Mouse (Mus musculus): Measurements from ENCODE around the gene Cadm1. TPM values are rescaled to one million over a fixed set of nuclear protein-coding genes. Genes with fewer than 3 reads are reported as not detected.

The Cadm1 gene
- polyA plus RNA-seq, 1 experiment from 2014 or later, result 192 TPM

DNA sequence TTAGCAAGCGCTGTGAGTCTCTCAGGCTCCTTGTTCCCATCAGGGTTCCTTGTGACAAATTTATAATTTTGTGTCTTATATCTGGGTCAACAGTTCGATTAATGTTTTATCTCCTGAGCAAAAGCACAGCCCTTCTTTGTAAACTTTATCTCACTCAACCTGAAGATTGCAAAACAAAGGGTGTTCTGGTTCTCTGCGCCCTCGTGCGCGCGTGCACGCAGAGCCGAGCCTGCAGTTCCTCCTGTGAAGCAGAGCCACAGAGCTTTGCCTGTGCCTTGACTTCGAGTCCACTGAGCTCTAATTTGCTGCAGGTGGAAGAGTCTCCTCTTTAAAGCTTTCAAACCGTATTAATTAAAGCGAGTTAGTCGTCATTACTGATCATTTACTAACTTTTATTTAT is 162.9 kb downstream of the Cadm1 start:
- H3K27me3 ChIP-seq (ENCODE audit: control insufficient read depth, insufficient read depth, low read length), result no peaks in the 10 kb centered on the region
- no peaks in the 10 kb centered on the region for H3K4me1 ChIP-seq (ENCODE audit: control insufficient read depth, insufficient read depth, low read length)
- no peaks in the 10 kb centered on the region for H3K9me3 ChIP-seq (ENCODE audit: control insufficient read depth, low read length)
- no peak overlapping the region for H3K4me3 ChIP-seq (ENCODE audit: low read depth, low read length)
- 74% methylated on average over 13 of the region's 13 CpGs for WGBS
- ATAC-seq (ENCODE audit: low read depth), result no peak
- H3K27ac ChIP-seq (ENCODE audit: low read depth, low read length), result no peak overlapping the region
- H3K36me3 ChIP-seq (ENCODE audit: control insufficient read depth, insufficient read depth, low read length), result no peaks in the 10 kb centered on the region
- no peak overlapping the region for H3K9ac ChIP-seq (replicated peaks; ENCODE audit: low read depth, low read length)
- H3K4me2 ChIP-seq (ENCODE audit: low read depth, low read length), result no peak overlapping the region

DNA sequence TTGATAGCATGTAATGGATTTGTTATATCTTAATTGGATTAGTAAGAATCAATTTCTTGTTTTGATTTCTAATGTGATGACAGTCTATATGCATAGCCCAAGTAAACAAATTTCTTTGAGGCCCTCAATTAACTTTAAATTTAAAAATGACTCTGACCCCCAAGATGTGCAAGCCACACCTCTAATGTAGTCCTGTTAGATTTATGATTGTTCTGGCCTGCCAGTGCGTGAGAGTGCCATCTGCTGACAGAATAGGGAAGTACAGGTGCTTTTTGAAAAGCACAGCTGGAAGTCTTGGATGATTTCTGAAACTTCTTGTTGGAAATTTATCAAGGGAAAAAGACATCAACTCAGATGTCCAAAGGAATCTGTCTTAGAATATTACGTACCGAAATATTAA is 169.1 kb downstream of the Cadm1 start:
- Histone ChIP-seq H3K9me3 (ENCODE audit: control insufficient read depth, low read length) (no peaks in the 10 kb centered on the region), H3K4me1 (ENCODE audit: control insufficient read depth, insufficient read depth, low read length) (no peaks in the 10 kb centered on the region), H3K27ac (ENCODE audit: low read depth, low read length) (no peak overlapping the region), H3K9ac (replicated peaks; ENCODE audit: low read depth, low read length) (no peak overlapping the region), H3K36me3 (ENCODE audit: control insufficient read depth, insufficient read depth, low read length) (no peaks in the 10 kb centered on the region), H3K27me3 (ENCODE audit: control insufficient read depth, insufficient read depth, low read length) (no peaks in the 10 kb centered on the region), H3K4me3 (ENCODE audit: low read depth, low read length) (no peak overlapping the region), H3K4me2 (ENCODE audit: low read depth, low read length) (no peak overlapping the region)
- no peak for ATAC-seq (ENCODE audit: low read depth)
- 62% methylated on average over 3 of the region's 3 CpGs for WGBS

DNA sequence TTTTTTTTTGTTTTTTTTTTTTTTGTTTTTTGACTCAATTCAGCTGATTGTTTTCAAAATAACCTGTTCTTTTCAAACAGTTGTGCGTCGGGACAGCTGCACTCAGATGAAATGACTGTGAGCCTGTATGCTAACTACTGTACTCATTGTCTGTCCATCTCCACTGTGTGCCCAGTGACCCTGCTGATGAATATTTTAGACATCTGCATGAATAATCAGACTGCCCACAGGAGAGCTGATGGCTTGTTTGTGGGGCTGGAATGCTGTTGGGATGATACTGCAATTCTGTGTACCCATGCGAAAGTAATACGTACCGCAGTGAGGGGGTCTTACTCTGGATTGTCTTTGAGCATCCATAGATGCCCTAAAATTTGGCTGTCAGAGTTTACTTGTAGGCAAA is 170.0 kb downstream of the Cadm1 start:
- H3K4me1 ChIP-seq (ENCODE audit: control insufficient read depth, insufficient read depth, low read length), result no peaks in the 10 kb centered on the region
- WGBS, result 79% methylated on average over 5 of the region's 5 CpGs
- no peaks in the 10 kb centered on the region for H3K9me3 ChIP-seq (ENCODE audit: control insufficient read depth, low read length)
- no peak overlapping the region for H3K27ac ChIP-seq (ENCODE audit: low read depth, low read length)
- H3K36me3 ChIP-seq (ENCODE audit: control insufficient read depth, insufficient read depth, low read length), result no peaks in the 10 kb centered on the region
- no peak for ATAC-seq (ENCODE audit: low read depth)
- no peaks in the 10 kb centered on the region for H3K27me3 ChIP-seq (ENCODE audit: control insufficient read depth, insufficient read depth, low read length)
- H3K4me2 ChIP-seq (ENCODE audit: low read depth, low read length), result no peak overlapping the region
- H3K9ac ChIP-seq (replicated peaks; ENCODE audit: low read depth, low read length), result no peak overlapping the region
- no peak overlapping the region for H3K4me3 ChIP-seq (ENCODE audit: low read depth, low read length)

DNA sequence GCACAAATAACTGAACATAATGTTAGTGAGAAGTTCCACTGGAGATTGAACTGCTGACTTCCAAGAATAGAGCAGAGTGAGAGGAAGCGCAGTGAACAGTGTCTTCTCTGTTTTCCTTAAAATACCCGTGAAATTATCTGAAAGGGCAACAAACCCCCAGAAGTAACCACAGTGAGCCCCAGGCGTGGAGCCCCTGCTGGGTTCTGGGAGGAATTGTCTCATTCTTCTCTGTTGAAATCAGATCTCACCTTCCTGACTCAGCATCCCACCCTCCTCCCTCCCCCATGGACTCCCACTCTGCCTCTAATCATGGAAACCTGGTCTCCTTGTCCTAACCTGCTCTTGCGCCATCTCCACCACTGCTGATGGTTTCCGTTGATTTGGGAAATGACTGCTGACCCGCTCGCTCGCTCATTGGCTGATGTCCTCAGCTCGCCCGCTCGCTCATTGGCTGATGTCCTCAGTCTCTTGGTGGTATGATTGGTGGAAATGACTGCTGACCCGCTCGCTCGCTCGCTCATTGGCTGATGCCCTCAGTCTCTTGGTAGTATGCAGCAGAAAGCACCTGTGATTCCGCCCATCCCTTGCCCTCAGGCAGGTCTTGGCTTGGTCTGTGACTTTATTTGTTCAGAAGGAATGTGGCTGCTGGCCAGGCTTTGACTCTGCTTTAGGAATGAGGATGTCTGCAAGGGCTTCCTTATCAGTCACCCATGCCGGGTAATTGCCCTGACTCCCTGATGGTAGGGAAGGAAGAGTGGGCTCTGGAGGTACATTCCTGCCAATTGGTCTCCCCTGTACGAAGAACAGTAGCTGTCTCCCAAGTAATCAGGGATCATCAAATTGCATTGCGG is 173.3 kb downstream of the Cadm1 start:
- 89% methylated on average over 19 of the region's 19 CpGs for WGBS
- Histone ChIP-seq H3K4me3 (ENCODE audit: low read depth, low read length) (no peak overlapping the region), H3K36me3 (ENCODE audit: control insufficient read depth, insufficient read depth, low read length) (no peaks in the 10 kb centered on the region), H3K27me3 (ENCODE audit: control insufficient read depth, insufficient read depth, low read length) (no peaks in the 10 kb centered on the region), H3K9me3 (ENCODE audit: control insufficient read depth, low read length) (no peaks in the 10 kb centered on the region), H3K4me2 (ENCODE audit: low read depth, low read length) (no peak overlapping the region), H3K4me1 (ENCODE audit: control insufficient read depth, insufficient read depth, low read length) (peaks cover 13% of the 10 kb centered on the region; the same call in 1 of the 2 replicates), H3K9ac (replicated peaks; ENCODE audit: low read depth, low read length) (no peak overlapping the region), H3K27ac (ENCODE audit: low read depth, low read length) (no peak overlapping the region)
- ATAC-seq (ENCODE audit: low read depth), result no peak

- Histone ChIP-seq H3K9ac (replicated peaks; ENCODE audit: low read depth, low read length) (no peak overlapping the region), H3K4me2 (ENCODE audit: low read depth, low read length) (no peak overlapping the region), H3K4me3 (ENCODE audit: low read depth, low read length) (no peak overlapping the region), H3K9me3 (ENCODE audit: control insufficient read depth, low read length) (no peaks in the 10 kb centered on the region), H3K4me1 (ENCODE audit: control insufficient read depth, insufficient read depth, low read length) (peaks cover 15% of the 10 kb centered on the region; the same call in 1 of the 2 replicates), H3K27ac (ENCODE audit: low read depth, low read length) (no peak overlapping the region), H3K36me3 (ENCODE audit: control insufficient read depth, insufficient read depth, low read length) (no peaks in the 10 kb centered on the region), H3K27me3 (ENCODE audit: control insufficient read depth, insufficient read depth, low read length) (no peaks in the 10 kb centered on the region)
- no peak for ATAC-seq (ENCODE audit: low read depth)
- 30% methylated on average over 9 of the region's 9 CpGs for WGBS
Measured at GRCm38 (mm10) chr9:47706341-47706740, 176.4 kb downstream of the Cadm1 start.

GRCm38 (mm10) chr9:47707326-47707725 is 177.4 kb downstream of the Cadm1 start:
- H3K9me3 ChIP-seq (ENCODE audit: control insufficient read depth, low read length), result no peaks in the 10 kb centered on the region
- H3K4me2 ChIP-seq (ENCODE audit: low read depth, low read length), result no peak overlapping the region
- H3K27me3 ChIP-seq (ENCODE audit: control insufficient read depth, insufficient read depth, low read length), result no peaks in the 10 kb centered on the region
- no peak overlapping the region for H3K27ac ChIP-seq (ENCODE audit: low read depth, low read length)
- peaks cover 15% of the 10 kb centered on the region; the same call in 1 of the 2 replicates for H3K4me1 ChIP-seq (ENCODE audit: control insufficient read depth, insufficient read depth, low read length)
- no peak overlapping the region for H3K4me3 ChIP-seq (ENCODE audit: low read depth, low read length)
- H3K36me3 ChIP-seq (ENCODE audit: control insufficient read depth, insufficient read depth, low read length), result no peaks in the 10 kb centered on the region
- ATAC-seq (ENCODE audit: low read depth), result no peak
- 49% methylated on average over 6 of the region's 6 CpGs for WGBS
- H3K9ac ChIP-seq (replicated peaks; ENCODE audit: low read depth, low read length), result no peak overlapping the region

DNA sequence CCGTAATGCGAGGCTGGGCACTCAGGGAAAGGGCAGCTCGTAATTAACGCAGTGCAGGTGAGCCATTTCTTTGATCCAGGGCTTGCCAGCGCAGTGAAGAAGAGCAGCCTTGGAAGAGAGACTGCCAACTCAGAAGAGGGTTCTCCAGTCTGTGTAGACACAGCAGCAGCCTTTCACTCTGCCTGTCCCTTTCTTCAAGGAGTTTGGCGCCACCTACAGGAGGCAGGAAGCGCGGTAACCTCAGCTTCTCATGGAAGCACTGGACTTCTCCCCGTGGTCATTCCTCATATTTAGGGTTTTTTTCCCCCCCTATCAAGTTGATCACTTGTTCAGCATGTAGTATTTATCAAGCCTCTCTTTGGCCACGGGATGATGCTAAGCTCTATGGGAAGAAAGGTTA is 178.3 kb downstream of the Cadm1 start:
- WGBS, result 18% methylated on average over 10 of the region's 10 CpGs
- H3K4me2 ChIP-seq (ENCODE audit: low read depth, low read length), result no peak overlapping the region
- peak; percentile 49; the same call in 1 of the 2 replicates for ATAC-seq (ENCODE audit: low read depth)

GRCm38 (mm10) chr9:47710946-47711345 is 181.0 kb downstream of the Cadm1 start:
- Histone ChIP-seq H3K9ac (replicated peaks; ENCODE audit: low read depth, low read length) (no peak overlapping the region), H3K4me3 (ENCODE audit: low read depth, low read length) (no peak overlapping the region), H3K27ac (ENCODE audit: low read depth, low read length) (no peak overlapping the region), H3K36me3 (ENCODE audit: control insufficient read depth, insufficient read depth, low read length) (no peaks in the 10 kb centered on the region), H3K27me3 (ENCODE audit: control insufficient read depth, insufficient read depth, low read length) (no peaks in the 10 kb centered on the region), H3K4me2 (ENCODE audit: low read depth, low read length) (no peak overlapping the region), H3K9me3 (ENCODE audit: control insufficient read depth, low read length) (no peaks in the 10 kb centered on the region), H3K4me1 (ENCODE audit: control insufficient read depth, insufficient read depth, low read length) (peaks cover 27% of the 10 kb centered on the region)
- 42% methylated on average over 8 of the region's 8 CpGs for WGBS
- no peak for ATAC-seq (ENCODE audit: low read depth)

More for the DNA sequence above, 178.3 kb downstream of the Cadm1 start:
- Histone ChIP-seq H3K9ac (replicated peaks; ENCODE audit: low read depth, low read length) (no peak overlapping the region), H3K4me3 (ENCODE audit: low read depth, low read length) (no peak overlapping the region), H3K27me3 (ENCODE audit: control insufficient read depth, insufficient read depth, low read length) (no peaks in the 10 kb centered on the region), H3K4me1 (ENCODE audit: control insufficient read depth, insufficient read depth, low read length) (peaks cover 15% of the 10 kb centered on the region; the same call in 1 of the 2 replicates), H3K36me3 (ENCODE audit: control insufficient read depth, insufficient read depth, low read length) (no peaks in the 10 kb centered on the region), H3K27ac (ENCODE audit: low read depth, low read length) (0 out of 2 replicates have a peak overlapping the region, but pooled peaks have one; percentile 8), H3K9me3 (ENCODE audit: control insufficient read depth, low read length) (no peaks in the 10 kb centered on the region)

- ATAC-seq (ENCODE audit: low read depth), result peak; percentile 70; the same call in 1 of the 2 replicates
Measured at GRCm38 (mm10) chr9:47714541-47714940, 184.6 kb downstream of the Cadm1 start.

More at GRCm38 (mm10) chr9:47714541-47714940, 184.6 kb downstream of the Cadm1 start:
- no peaks in the 10 kb centered on the region for H3K9me3 ChIP-seq (ENCODE audit: control insufficient read depth, low read length)
- H3K4me2 ChIP-seq (ENCODE audit: low read depth, low read length), result no peak overlapping the region
- peaks cover 24% of the 10 kb centered on the region for H3K4me1 ChIP-seq (ENCODE audit: control insufficient read depth, insufficient read depth, low read length)
- H3K27me3 ChIP-seq (ENCODE audit: control insufficient read depth, insufficient read depth, low read length), result no peaks in the 10 kb centered on the region
- no peak overlapping the region for H3K9ac ChIP-seq (replicated peaks; ENCODE audit: low read depth, low read length)
- 20% methylated on average over 2 of the region's 2 CpGs for WGBS
- H3K36me3 ChIP-seq (ENCODE audit: control insufficient read depth, insufficient read depth, low read length), result no peaks in the 10 kb centered on the region
- H3K27ac ChIP-seq (ENCODE audit: low read depth, low read length), result no peak overlapping the region
- H3K4me3 ChIP-seq (ENCODE audit: low read depth, low read length), result no peak overlapping the region
